Mouse (Mus musculus): ENCODE measurements around the gene Srgap3.

Gene Srgap3

DNA sequence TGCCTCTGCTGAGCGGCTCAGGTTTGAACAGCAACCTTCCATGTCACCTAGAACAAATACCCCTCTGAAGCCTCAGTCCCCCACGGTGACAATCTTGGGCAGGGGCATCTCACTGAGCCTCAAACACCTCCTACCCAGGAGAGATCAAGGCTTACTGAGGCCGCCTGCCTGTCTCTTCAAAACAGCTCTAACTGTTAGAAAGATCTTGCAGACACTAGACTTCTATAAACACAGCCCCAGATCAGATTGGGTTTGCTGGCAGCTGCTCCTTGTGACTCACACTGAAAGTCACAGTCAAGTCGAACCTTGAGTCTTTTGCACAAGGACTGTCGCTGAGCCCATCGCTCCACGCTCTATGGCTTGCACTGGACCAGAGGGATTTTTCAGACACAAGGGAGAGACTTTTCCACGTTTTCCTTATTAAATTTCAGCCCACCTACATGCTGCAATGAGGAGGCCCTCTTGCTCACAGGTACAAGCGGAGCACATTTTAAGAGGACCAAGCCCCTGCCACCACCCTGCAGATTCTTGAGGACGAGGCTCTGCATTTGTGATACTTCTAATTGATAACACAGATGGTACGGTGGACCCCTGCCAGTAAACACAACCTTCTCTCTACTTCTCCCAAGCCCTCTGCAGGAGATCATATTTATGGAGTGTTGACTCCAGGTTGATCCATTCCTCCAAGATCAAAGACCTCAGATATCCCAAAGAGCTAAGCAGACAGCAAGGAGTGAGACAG, 21.7 kb downstream of the Srgap3 start:
- in situ Hi-C loops (cut with MboI; ENCODE audit: low pct_unique_long_range_greater_than_20kb in 1 of 2, low sequenced_read_pairs in 2 of 2, unreplicated experiment in 1 of 2) = no loop called here

DNA sequence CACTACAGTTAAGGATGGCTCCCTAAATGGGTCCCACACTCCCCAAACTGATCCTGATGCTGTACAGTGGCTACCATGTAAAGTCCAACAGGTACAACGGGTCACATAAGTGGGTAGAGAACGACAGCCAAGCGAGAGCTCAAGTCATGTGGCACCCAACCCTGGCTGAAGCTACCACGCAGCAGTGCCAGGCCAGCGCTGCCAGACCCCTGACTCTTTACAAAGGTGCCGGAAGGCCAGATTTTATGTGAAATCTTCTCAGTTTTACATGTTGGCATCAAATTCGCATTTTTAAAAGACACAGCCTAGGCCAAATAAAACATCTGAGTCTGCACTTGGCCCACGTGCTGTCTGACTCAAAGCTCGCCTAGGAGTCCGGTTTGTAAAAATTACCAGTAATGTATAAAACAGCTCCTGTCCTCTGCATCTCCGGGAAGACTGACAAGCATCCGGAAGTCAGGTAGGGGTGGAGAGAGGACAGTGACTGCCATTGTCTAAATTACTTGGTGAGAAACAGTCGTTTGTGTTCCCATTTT, 22.4 kb downstream of the Srgap3 start:
- in situ Hi-C loops (cut with MboI; ENCODE audit: low pct_unique_long_range_greater_than_20kb in 1 of 2, low sequenced_read_pairs in 2 of 2, unreplicated experiment in 1 of 2) = no loop called here

DNA sequence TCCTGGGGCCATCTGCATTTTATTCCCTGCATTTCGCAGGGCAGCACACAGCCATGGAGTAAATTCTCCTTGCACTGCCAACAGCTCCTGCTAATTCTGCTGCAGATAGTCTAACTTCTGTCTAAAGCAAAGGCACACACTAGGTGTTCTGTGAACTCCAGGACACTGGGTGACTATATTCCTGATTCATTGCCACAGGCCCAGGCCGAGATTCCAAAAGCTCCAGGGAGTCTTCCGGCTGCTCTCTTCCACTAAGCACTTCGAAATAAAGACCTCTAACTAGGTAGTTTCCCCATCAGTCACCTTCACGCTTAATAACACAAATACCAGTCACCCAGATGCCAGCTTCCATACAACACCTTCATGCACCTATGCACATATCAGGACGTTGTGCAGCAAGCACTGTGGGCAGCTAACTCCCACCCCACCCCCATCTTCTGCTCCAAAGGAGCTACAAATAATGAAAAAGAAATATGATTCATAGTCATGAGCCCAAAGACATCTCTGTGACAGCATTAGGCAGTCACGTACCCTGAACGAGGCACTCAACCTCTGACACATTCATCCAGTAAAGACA, 26.4 kb downstream of the Srgap3 start:
- in situ Hi-C loops (cut with MboI; ENCODE audit: low pct_unique_long_range_greater_than_20kb in 1 of 2, low sequenced_read_pairs in 2 of 2, unreplicated experiment in 1 of 2) = no loop called here

DNA sequence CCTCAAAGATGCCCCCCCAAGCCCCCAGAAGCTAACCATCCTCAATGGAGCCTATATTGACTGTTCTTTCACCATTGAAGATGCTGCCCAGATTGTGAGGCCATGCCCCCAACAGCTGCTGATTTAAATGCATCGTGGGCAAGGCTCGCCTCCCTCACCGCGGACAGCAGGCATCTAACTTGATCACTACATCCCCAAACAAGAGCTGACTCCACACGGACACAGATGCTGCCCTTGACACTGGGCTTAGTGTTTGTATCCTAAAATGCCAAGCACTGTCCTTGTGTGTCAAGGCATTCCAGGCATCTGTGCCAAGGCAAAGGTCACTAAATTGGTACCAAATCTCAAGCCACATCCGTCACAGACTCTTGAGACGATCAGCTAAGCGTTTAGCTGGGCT, 29.3 kb downstream of the Srgap3 start:
- in situ Hi-C loops (cut with MboI; ENCODE audit: low pct_unique_long_range_greater_than_20kb in 1 of 2, low sequenced_read_pairs in 2 of 2, unreplicated experiment in 1 of 2) = no loop called here

DNA sequence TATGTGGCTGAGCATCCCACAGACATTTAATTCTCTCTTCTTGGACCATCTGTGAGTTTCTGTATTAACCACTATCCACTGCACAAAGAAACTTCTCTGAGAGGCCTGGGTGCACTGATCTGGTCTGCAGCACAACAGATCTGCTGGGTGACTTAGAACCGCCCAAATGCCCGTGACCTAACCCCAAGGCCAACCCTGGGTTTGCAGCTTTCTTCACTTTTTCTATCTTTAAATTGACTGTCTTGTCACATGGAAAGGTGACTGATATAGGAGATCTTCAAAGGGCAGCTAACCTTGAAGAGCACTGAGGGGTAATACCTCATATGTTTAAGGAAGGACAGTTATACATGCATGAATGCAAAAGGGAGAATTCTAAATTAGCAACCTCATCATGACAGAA, 30.8 kb downstream of the Srgap3 start:
- in situ Hi-C loops (cut with MboI; ENCODE audit: low pct_unique_long_range_greater_than_20kb in 1 of 2, low sequenced_read_pairs in 2 of 2, unreplicated experiment in 1 of 2) = no loop called here

DNA sequence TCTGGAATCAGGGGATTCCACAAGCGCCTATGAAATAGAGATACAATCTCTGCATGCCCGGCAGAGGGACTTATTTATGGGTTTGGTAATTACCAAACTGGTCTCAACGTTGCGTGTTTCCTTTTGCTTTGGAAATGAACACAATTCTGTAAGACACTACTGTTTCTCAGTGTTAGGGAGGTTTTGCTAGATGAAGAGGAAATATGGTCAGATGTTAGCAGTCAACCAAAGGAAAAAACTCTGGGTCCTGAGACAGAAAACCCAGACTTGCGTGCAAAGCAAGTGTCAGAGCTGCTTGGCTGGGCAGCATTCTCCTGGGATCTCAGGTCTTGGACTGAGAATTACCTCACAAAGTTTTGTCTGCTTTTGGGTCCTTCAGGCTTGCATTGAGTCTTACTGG, 34.5 kb downstream of the Srgap3 start:
- in situ Hi-C loops (cut with MboI; ENCODE audit: low pct_unique_long_range_greater_than_20kb in 1 of 2, low sequenced_read_pairs in 2 of 2, unreplicated experiment in 1 of 2) = no loop called here

DNA sequence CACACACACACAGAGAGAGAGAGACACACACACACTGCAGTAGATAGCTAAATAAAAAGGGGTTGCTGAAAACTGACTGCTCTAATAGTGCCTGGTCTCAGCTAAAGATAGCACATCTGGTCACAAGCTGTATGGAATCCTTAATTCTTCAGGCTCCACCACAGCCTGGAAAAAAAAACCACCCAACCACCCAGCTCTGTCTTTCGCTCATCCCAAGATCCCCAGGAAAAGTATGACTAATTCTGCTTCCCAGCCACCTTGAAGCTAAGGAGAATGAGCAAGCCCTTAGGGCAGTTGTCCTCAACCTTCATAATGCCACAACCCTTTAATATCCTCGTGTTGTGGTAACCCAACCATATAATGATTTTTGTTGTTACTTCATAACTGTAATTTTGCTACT, 37.4 kb downstream of the Srgap3 start:
- in situ Hi-C loops (cut with MboI; ENCODE audit: low pct_unique_long_range_greater_than_20kb in 1 of 2, low sequenced_read_pairs in 2 of 2, unreplicated experiment in 1 of 2) = no loop called here

DNA sequence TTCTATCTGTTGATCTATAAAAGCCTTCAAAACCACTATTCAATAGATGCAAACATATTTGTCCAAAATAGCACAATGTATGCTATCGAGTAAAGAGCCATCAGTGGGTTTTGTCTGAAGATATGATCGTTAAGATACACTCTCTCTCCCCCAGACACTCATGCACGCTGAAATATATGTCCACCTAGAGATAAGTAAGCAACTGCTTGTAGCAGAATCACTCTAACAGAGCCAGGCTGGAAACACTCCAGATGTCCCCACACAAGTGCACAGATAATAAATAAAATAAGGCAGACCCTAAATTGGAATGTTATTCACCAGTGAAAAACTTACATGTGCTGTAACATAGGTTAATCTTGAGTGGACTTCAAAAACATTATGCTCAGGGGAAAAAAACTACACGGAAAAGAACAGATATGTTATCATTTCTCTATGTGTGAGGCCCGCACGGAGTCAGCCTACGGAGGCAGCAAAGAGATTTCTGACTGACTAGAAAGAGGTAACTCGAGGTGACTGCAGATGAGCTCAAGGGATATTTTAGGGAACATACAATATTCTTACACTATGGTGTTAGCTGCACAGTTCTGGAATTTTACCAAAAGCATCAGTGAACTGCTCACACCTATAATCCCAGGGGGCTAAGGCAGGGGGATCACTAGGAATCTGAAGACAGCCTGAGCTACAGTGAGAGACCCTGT, 39.0 kb downstream of the Srgap3 start:
- in situ Hi-C loops (cut with MboI; ENCODE audit: low pct_unique_long_range_greater_than_20kb in 1 of 2, low sequenced_read_pairs in 2 of 2, unreplicated experiment in 1 of 2) = no loop called here

DNA sequence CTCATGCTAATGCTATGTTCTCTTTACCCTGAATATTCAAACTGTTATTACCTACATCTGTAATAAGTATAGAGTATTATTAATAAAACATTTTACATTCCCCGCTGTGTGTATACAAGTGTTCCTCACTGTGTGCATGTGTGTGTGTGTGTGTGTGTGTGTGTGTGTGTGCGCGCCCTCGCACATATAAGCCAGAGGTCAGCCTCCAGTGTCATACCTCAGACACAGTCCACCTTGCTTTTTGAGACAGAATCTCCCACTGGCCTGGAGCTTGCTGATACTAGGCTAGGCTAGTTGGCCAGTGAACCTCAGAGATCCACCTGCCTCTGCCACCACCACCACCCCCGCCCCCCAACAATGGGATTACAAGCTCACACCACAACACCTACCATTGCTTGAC, 43.3 kb downstream of the Srgap3 start:
- in situ Hi-C loops (cut with MboI; ENCODE audit: low pct_unique_long_range_greater_than_20kb in 1 of 2, low sequenced_read_pairs in 2 of 2, unreplicated experiment in 1 of 2) = no loop called here

DNA sequence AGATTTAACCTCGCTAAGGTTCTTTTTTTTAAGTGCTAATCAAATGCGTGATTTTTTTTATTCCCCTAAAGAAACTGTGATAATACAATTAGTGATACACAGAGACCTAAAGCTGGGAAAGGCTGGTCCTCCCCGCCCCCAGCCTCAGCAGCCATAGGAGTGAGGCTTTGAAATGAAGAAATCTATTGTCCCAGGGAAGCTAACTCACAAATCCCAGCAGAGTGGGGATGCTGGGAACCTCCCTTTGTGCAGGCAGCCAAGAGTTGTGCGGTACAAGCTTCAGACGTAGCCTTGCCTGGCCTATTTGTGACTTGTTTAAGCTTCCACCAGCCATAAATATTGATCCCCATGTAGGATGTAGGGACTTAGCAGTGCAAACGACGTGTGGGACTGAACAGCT, 43.8 kb downstream of the Srgap3 start:
- in situ Hi-C loops (cut with MboI; ENCODE audit: low pct_unique_long_range_greater_than_20kb in 1 of 2, low sequenced_read_pairs in 2 of 2, unreplicated experiment in 1 of 2) = no loop called here

DNA sequence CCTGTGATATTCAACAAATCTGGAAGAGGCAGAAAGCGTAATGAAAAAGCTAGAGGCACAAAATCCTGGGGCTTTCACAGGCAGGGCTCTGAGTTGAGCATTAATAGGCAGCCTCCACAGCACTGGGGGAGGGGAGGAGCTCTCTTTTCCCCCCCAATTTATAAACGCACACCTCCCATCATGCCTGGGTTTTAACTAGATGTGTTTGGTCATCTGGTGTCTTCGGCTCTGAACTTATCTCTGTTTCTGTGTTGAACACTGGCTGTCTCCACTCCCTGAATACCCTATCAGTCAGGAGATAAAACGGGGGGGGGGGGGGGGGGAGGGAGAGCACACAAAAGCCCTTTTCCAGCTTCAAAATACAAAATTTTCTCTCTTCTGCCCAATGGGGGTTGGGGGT, 44.3 kb downstream of the Srgap3 start:
- in situ Hi-C loops (cut with MboI; ENCODE audit: low pct_unique_long_range_greater_than_20kb in 1 of 2, low sequenced_read_pairs in 2 of 2, unreplicated experiment in 1 of 2) = no loop called here

DNA sequence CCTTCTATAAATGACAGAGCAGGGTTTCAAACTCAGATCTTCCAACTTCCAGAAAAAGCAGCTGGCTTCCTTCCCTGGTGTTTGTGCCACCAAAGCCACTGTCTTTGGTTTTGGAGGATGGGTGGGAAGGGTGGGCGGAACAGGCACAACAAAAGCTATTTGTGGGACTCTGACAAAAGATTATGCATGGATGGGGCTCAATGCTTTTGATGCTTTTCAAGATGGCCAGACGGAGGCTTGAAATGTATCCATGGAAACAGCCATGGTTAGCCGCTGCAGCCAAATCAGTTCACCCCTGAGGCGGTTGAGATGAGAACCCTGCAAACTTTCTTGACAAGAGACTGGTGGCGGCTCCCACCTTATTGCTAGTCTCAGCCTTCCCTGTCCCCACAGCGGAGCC, 46.8 kb downstream of the Srgap3 start:
- in situ Hi-C loops (cut with MboI; ENCODE audit: low pct_unique_long_range_greater_than_20kb in 1 of 2, low sequenced_read_pairs in 2 of 2, unreplicated experiment in 1 of 2) = no loop called here

DNA sequence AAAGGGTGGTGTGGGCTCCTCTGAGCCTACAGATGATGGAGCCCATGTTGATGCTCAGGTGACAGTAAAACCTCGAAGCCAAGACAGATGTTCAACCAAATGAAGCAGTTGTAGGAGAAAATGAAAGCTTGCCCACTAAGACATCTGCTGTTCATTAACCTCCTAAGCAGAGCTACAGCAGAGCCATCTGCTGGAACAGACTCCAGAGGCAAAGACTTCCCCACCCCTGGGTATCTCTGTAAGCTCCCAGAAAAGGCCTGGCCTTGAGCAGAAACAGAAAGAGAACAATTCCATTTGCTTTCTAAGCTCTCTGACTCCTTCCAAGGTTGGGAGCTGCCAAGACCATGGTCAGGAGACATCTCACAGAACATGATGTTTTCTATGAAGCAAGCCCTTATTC, 47.4 kb downstream of the Srgap3 start:
- in situ Hi-C loops (cut with MboI; ENCODE audit: low pct_unique_long_range_greater_than_20kb in 1 of 2, low sequenced_read_pairs in 2 of 2, unreplicated experiment in 1 of 2) = no loop called here

DNA sequence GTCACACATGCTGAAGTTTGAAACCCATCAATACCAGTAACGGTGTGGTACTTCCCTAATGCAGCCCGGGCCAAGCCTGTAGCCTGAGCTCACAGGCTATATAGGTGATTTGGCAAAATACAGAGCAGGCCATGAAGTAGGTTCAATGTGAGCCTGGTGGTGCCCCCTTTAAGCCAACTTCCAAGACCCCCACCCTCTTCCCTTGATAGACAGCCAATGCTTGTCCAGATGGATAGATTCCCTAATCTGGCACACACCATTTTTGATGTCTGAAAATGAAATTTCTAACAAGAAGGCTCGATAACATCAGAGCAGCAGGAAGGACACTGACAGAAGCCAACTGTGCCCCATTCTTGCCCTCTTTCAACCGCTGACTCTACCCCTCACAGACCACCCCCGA, 47.8 kb downstream of the Srgap3 start:
- in situ Hi-C loops (cut with MboI; ENCODE audit: low pct_unique_long_range_greater_than_20kb in 1 of 2, low sequenced_read_pairs in 2 of 2, unreplicated experiment in 1 of 2) = no loop called here

DNA sequence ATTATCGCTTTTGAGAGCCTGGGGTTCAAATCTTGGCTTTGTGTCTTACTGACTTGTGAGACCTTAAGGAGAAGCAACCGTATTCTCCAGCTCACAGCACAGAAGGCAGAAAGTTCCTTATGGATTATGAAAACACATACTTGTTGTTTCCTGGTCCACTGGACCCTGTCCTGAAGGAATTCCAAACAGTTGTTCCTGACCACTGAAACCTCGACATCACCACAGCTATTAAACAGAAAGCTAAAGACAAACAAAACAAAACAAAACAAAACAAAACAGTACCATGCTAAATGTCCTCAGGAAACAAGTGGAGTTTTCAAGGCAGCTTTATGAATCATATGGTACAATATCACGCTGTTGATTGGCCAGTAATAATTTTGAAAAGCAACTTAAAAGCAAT, 48.6 kb downstream of the Srgap3 start:
- in situ Hi-C loops (cut with MboI; ENCODE audit: low pct_unique_long_range_greater_than_20kb in 1 of 2, low sequenced_read_pairs in 2 of 2, unreplicated experiment in 1 of 2) = no loop called here

DNA sequence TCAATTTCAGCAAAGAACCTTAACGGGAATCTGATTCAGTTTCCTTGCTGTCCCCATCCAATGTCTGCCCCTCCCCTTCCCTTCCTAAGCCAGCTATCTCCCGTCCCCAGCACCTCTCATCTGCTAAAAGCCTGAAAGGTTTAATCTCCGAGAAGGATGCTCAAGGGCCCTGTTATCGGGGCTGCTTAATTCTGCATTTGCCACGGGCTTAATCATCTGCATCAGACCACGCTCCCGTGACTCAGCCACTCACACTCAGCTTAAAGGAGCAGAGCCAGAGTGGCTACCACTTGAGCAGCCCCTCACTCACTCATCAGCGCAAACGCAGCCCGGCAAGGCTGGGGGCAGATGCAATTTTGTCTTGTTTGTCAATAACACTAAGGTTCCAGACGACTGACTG, 50.7 kb downstream of the Srgap3 start:
- in situ Hi-C loops (cut with MboI; ENCODE audit: low pct_unique_long_range_greater_than_20kb in 1 of 2, low sequenced_read_pairs in 2 of 2, unreplicated experiment in 1 of 2) = no loop called here

DNA sequence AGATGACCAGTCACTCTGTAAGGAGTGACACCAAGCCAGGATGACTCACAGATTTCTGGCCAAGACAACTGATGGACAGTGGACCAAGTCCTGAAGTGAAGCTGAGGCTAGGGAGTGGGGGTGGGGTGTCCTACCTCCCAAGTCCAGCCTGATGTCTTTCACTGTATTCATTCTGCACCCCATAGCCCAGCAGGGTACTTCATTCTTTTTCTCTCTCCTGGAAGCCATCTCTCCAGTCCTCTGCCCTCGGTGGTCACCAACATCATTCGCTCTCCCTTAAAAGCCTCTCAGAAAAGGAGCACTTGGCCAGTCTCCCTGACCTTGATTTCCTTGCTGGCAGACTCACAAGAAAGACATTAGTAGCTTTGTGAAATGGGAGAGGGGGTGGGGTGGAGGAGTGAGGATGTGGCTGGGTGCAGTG, 56.7 kb downstream of the Srgap3 start:
- in situ Hi-C loops (cut with MboI; ENCODE audit: low pct_unique_long_range_greater_than_20kb in 1 of 2, low sequenced_read_pairs in 2 of 2, unreplicated experiment in 1 of 2) = no loop called here

DNA sequence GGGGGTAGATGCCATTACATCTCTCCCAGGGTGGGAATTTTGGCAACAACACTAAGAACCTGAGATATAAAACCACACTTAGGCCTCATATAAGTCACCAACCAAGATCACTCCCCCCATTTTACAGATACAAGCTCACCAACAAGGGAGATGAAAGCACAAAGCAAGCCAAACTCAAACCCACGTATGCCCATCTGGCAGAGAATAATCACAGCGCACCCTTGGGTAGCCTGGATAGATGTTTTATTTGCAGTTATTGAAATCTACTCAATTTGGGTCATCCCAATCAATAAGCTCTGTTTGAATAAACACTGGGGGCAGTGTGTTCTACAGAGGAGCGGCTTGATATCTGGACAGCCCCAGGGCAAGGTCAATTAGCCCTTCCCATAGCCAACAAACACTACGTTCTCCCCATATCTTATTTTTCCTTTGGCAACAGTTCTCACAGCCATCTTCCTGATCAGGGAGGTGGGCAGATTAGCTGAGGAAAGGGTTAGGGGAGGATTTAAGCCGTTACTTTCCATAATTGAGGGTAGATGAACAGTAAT, 63.4 kb downstream of the Srgap3 start:
- in situ Hi-C loops (cut with MboI; ENCODE audit: low pct_unique_long_range_greater_than_20kb in 1 of 2, low sequenced_read_pairs in 2 of 2, unreplicated experiment in 1 of 2) = no loop called here

DNA sequence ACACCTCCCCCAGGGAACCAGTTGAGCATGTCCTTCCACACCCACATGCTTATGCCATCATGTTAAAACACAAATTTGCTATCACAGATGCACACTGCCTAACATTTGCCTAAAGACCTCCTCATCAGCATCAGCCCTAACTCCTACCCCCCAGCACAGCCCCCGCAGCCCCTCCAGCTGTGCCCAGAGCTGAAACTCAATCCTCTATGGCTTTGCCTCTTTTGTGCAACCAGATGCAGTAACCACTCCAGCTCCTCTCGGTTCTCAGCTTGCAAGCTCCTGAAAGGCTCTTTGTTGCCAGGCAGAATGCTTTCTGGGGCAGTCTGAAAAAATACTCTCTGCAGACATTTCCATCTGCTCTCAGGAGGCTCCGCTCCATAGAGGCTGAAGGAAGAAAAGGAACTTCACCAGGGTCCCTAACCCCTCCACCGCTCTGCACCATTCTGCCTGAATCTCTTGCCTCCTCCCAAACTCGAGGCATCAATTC, 67.0 kb downstream of the Srgap3 start:
- in situ Hi-C loops (cut with MboI; ENCODE audit: low pct_unique_long_range_greater_than_20kb in 1 of 2, low sequenced_read_pairs in 2 of 2, unreplicated experiment in 1 of 2) = no loop called here

Measured in mouse embryonic stem cell (cell line).